Mouse (Mus musculus) embryonic facial prominence, embryonic 11.5 days (tissue): ENCODE measurements at regions not wholly inside any gene's neighbourhood (a gene's known extent, or its start where the extent isn't known, plus 50 kb on each side); places are given as distances from the start of the nearest gene placed in this dataset.

Experiments used
- ATAC-seq: fragments of 200-750 bp; cut with Nextera tagmentation; replicated peaks from 2 replicates; pipeline ENCODE4 v1.8.0; 2017; ENCODE audit warnings: low read depth; ENCODE audit not compliant: insufficient number of reproducible peaks, low FRiP score, low TSS enrichment
- DNase-seq: peaks from one replicate; pipeline ENCODE4 v3.0.0-alpha.2; 2015; ENCODE audit warnings: low spot score
- H3K27ac ChIP-seq: fragments of 300-500 bp; sonication (generic); replicated peaks from 2 replicates; pipeline ENCODE4 v1.5.1; 2014; ENCODE audit warnings: mild to moderate bottlenecking, low read depth, low read length, control low read depth
- H3K27me3 ChIP-seq: fragments of 300-500 bp; sonication (generic); 2 replicates; pipeline ENCODE4 v1.6.1; 2014; ENCODE audit warnings: mild to moderate bottlenecking, low read length, moderate library complexity, mixed read lengths; ENCODE audit not compliant: control insufficient read depth, insufficient read depth
- H3K36me3 ChIP-seq: fragments of 300-500 bp; sonication (generic); replicated peaks from 2 replicates; pipeline ENCODE4 v1.6.1; 2014; ENCODE audit warnings: low read depth, mild to moderate bottlenecking, low read length, moderate library complexity, mixed read lengths; ENCODE audit not compliant: control insufficient read depth, insufficient read depth
- H3K4me1 ChIP-seq: fragments of 300-500 bp; sonication (generic); 2 replicates; pipeline ENCODE4 v1.6.1; 2014; ENCODE audit warnings: low read length, mixed read lengths; ENCODE audit not compliant: control insufficient read depth, insufficient read depth
- H3K4me2 ChIP-seq: fragments of 300-500 bp; sonication (generic); 2 replicates; pipeline ENCODE4 v1.6.1; 2014; ENCODE audit warnings: low read depth, mild to moderate bottlenecking, control low read depth, low read length, moderate library complexity
- H3K4me3 ChIP-seq: fragments of 300-500 bp; sonication (generic); 2 replicates; pipeline ENCODE4 v1.5.1; 2014; ENCODE audit warnings: low read depth, low read length, control low read depth
- H3K9ac ChIP-seq: fragments of 300-500 bp; sonication (generic); replicated peaks from 2 replicates; pipeline ENCODE4 v1.6.1; 2014; ENCODE audit warnings: mild to moderate bottlenecking, control low read depth, low read length
- H3K9me3 ChIP-seq: fragments of 300-500 bp; sonication (generic); replicated peaks from 2 replicates; pipeline ENCODE4 v1.6.1; 2016; ENCODE audit warnings: mild to moderate bottlenecking, low read length, inconsistent platforms, mixed read lengths; ENCODE audit not compliant: control insufficient read depth
- WGBS: fragments of 180-500 bp; shearing (Covaris S2); extraction: QIAGEN DNeasy Blood & Tissue Kit; methylation state at CpG from one replicate; pipeline ENCODE4 v1.1.7; 2014; 5-methylcytosine and 5-hydroxymethylcytosine counted together

- no peak for ATAC-seq
These were observed 227.4 kb upstream of the Jarid2 start for GRCm38 (mm10) chr13:44501777-44502321.

GRCm38 (mm10) chr13:44502612-44503256, 226.5 kb upstream of the Jarid2 start:
- Histone ChIP-seq H3K27me3 (no peaks in the 10 kb centered on the region), H3K27ac (no peak overlapping the region), H3K4me1 (no peaks in the 10 kb centered on the region), H3K36me3 (no peaks in the 10 kb centered on the region), H3K9me3 (no peaks in the 10 kb centered on the region), H3K4me3 (no peak overlapping the region), H3K9ac (no peak overlapping the region), H3K4me2 (no peak overlapping the region)
- DNase-seq (no peak), ATAC-seq (no peak)
- 69% methylated on average over 10 of the region's 10 CpGs for WGBS

More at GRCm38 (mm10) chr13:44501777-44502321, 227.4 kb upstream of the Jarid2 start:
- Histone ChIP-seq H3K9ac (no peak overlapping the region), H3K36me3 (no peaks in the 10 kb centered on the region), H3K4me2 (no peak overlapping the region), H3K4me1 (no peaks in the 10 kb centered on the region), H3K4me3 (no peak overlapping the region), H3K27ac (no peak overlapping the region), H3K27me3 (no peaks in the 10 kb centered on the region), H3K9me3 (no peaks in the 10 kb centered on the region)
- WGBS = 72% methylated on average over 5 of the region's 5 CpGs
- no peak for DNase-seq

GRCm38 (mm10) chr13:44503257-44503950, 225.9 kb upstream of the Jarid2 start:
- Histone ChIP-seq H3K27ac (no peak overlapping the region), H3K4me1 (no peaks in the 10 kb centered on the region), H3K4me3 (no peak overlapping the region), H3K9ac (no peak overlapping the region), H3K36me3 (no peaks in the 10 kb centered on the region), H3K4me2 (no peak overlapping the region), H3K27me3 (no peaks in the 10 kb centered on the region), H3K9me3 (no peaks in the 10 kb centered on the region)
- WGBS = 74% methylated on average over 15 of the region's 15 CpGs
- ATAC-seq = no peak
- no peak for DNase-seq

- H3K4me1 ChIP-seq = no peaks in the 10 kb centered on the region
- 88% methylated on average over 6 of the region's 6 CpGs for WGBS
- H3K4me2 ChIP-seq = no peak overlapping the region
- H3K9ac ChIP-seq = no peak overlapping the region
- H3K27ac ChIP-seq = no peak overlapping the region
- no peaks in the 10 kb centered on the region for H3K27me3 ChIP-seq
- H3K4me3 ChIP-seq = no peak overlapping the region
- DNase-seq (no peak), ATAC-seq (no peak)
- no peaks in the 10 kb centered on the region for H3K36me3 ChIP-seq
- no peaks in the 10 kb centered on the region for H3K9me3 ChIP-seq
These were observed 224.8 kb upstream of the Jarid2 start for GRCm38 (mm10) chr13:44504455-44504854.

GRCm38 (mm10) chr13:44506975-44507374, 222.3 kb upstream of the Jarid2 start:
- H3K27me3 ChIP-seq = no peaks in the 10 kb centered on the region

GRCm38 (mm10) chr13:44509526-44510159, 219.6 kb upstream of the Jarid2 start:
- WGBS = 30% methylated on average over 11 of the region's 11 CpGs
- H3K36me3 ChIP-seq = no peaks in the 10 kb centered on the region

More at GRCm38 (mm10) chr13:44506975-44507374, 222.3 kb upstream of the Jarid2 start:
- DNase-seq = no peak
- Histone ChIP-seq H3K4me1 (no peaks in the 10 kb centered on the region), H3K4me2 (no peak overlapping the region), H3K36me3 (no peaks in the 10 kb centered on the region), H3K27ac (no peak overlapping the region), H3K9me3 (no peaks in the 10 kb centered on the region), H3K4me3 (no peak overlapping the region), H3K9ac (no peak overlapping the region)
- 59% methylated on average over 5 of the region's 5 CpGs for WGBS
- ATAC-seq = no peak

GRCm38 (mm10) chr13:44513378-44514285, 215.6 kb upstream of the Jarid2 start:
- H3K27me3 ChIP-seq = no peaks in the 10 kb centered on the region
- no peak overlapping the region for H3K9ac ChIP-seq
- H3K4me3 ChIP-seq = no peak overlapping the region
- peak; percentile 76 for ATAC-seq
- 44% methylated on average over 13 of the region's 13 CpGs for WGBS
- H3K4me1 ChIP-seq = no peaks in the 10 kb centered on the region
- H3K9me3 ChIP-seq = no peaks in the 10 kb centered on the region
- DNase-seq = peak; percentile 76
- H3K4me2 ChIP-seq = no peak overlapping the region
- H3K36me3 ChIP-seq = no peaks in the 10 kb centered on the region
- H3K27ac ChIP-seq = no peak overlapping the region

More at GRCm38 (mm10) chr13:44509526-44510159, 219.6 kb upstream of the Jarid2 start:
- Histone ChIP-seq H3K27me3 (no peaks in the 10 kb centered on the region), H3K9me3 (no peaks in the 10 kb centered on the region), H3K9ac (no peak overlapping the region), H3K4me2 (no peak overlapping the region), H3K27ac (no peak overlapping the region), H3K4me3 (no peak overlapping the region), H3K4me1 (no peaks in the 10 kb centered on the region)
- DNase-seq (no peak), ATAC-seq (no peak)
